Mouse (Mus musculus): ENCODE results near the gene Tspan32. TPM values are rescaled to one million over a fixed set of nuclear protein-coding genes. Genes with fewer than 3 reads are reported as not detected.
A peak's percentile ranks its signal among the peaks of the same experiment; 100 is the strongest.

Gene Tspan32
- polyA plus RNA-seq, 1 experiment from 2014 or later: 7.7 TPM

GRCm38 (mm10) chr7:143057023-143057422, 52.2 kb downstream of the Tspan32 start:
- H3K4me2 ChIP-seq: peak overlapping the region; percentile 95
- 0 out of 2 replicates have a peak overlapping the region, but pooled peaks have one; percentile 97 for H3K9ac ChIP-seq
- H3K4me3 ChIP-seq: peak overlapping the region; percentile 5
- no peak for ATAC-seq (ENCODE audit: insufficient number of reproducible peaks, low FRiP score)
- H3K27me3 ChIP-seq (replicated peaks): no peaks in the 10 kb centered on the region
- peaks cover 42% of the 10 kb centered on the region for H3K36me3 ChIP-seq
- no peaks in the 10 kb centered on the region for H3K9me3 ChIP-seq (replicated peaks)
- WGBS: 57% methylated on average over 5 of the region's 5 CpGs
- peaks cover 82% of the 10 kb centered on the region for H3K4me1 ChIP-seq (replicated peaks)
- peak overlapping the region; percentile 96 for H3K27ac ChIP-seq (ENCODE audit: poor library complexity, severe bottlenecking)

GRCm38 (mm10) chr7:143057667-143058220, 52.9 kb downstream of the Tspan32 start:
- no peak for ATAC-seq (ENCODE audit: insufficient number of reproducible peaks, low FRiP score)
- WGBS: 7% methylated on average over 9 of the region's 9 CpGs
- peak overlapping the region; percentile 96 for H3K27ac ChIP-seq (ENCODE audit: poor library complexity, severe bottlenecking)
- H3K36me3 ChIP-seq: peaks cover 49% of the 10 kb centered on the region
- peak overlapping the region; percentile 95 for H3K4me2 ChIP-seq
- peak overlapping the region; percentile 12 for H3K4me3 ChIP-seq
- peaks cover 80% of the 10 kb centered on the region for H3K4me1 ChIP-seq (replicated peaks)
- peak overlapping the region; percentile 97 for H3K9ac ChIP-seq
- no peaks in the 10 kb centered on the region for H3K9me3 ChIP-seq (replicated peaks)
- no peaks in the 10 kb centered on the region for H3K27me3 ChIP-seq (replicated peaks)

- Histone ChIP-seq H3K4me1 (replicated peaks) (peaks cover 80% of the 10 kb centered on the region), H3K27ac (ENCODE audit: poor library complexity, severe bottlenecking) (peak overlapping the region; percentile 96), H3K27me3 (replicated peaks) (no peaks in the 10 kb centered on the region), H3K4me2 (peak overlapping the region; percentile 95), H3K9me3 (replicated peaks) (no peaks in the 10 kb centered on the region), H3K9ac (peak overlapping the region; percentile 97), H3K36me3 (peaks cover 54% of the 10 kb centered on the region), H3K4me3 (peak overlapping the region; percentile 12)
- peak; percentile 74 for ATAC-seq (ENCODE audit: insufficient number of reproducible peaks, low FRiP score)
- 9% methylated on average over 5 of the region's 5 CpGs for WGBS
These were observed 53.4 kb downstream of the Tspan32 start for GRCm38 (mm10) chr7:143058221-143058697.

- Histone ChIP-seq H3K27ac (ENCODE audit: poor library complexity, severe bottlenecking) (peak overlapping the region; percentile 96), H3K9ac (peak overlapping the region; percentile 57), H3K36me3 (peaks cover 65% of the 10 kb centered on the region), H3K4me3 (no peak overlapping the region), H3K9me3 (replicated peaks) (no peaks in the 10 kb centered on the region), H3K4me1 (replicated peaks) (peaks cover 75% of the 10 kb centered on the region), H3K27me3 (replicated peaks) (no peaks in the 10 kb centered on the region), H3K4me2 (peak overlapping the region; percentile 95)
- ATAC-seq (ENCODE audit: insufficient number of reproducible peaks, low FRiP score): no peak
- 63% methylated on average over 5 of the region's 5 CpGs for WGBS
These were observed 54.5 kb downstream of the Tspan32 start for GRCm38 (mm10) chr7:143059202-143059870.

- WGBS: 72% methylated on average over 2 of the region's 2 CpGs
- peaks cover 80% of the 10 kb centered on the region for H3K36me3 ChIP-seq
These were observed 57.9 kb downstream of the Tspan32 start for GRCm38 (mm10) chr7:143062704-143063103.

GRCm38 (mm10) chr7:143064226-143064625, 59.4 kb downstream of the Tspan32 start:
- H3K4me2 ChIP-seq: no peak overlapping the region
- no peak overlapping the region for H3K27ac ChIP-seq (ENCODE audit: poor library complexity, severe bottlenecking)
- H3K27me3 ChIP-seq (replicated peaks): no peaks in the 10 kb centered on the region
- no peaks in the 10 kb centered on the region for H3K9me3 ChIP-seq (replicated peaks)
- WGBS: 79% methylated on average over 6 of the region's 6 CpGs
- H3K36me3 ChIP-seq: peaks cover 86% of the 10 kb centered on the region
- ATAC-seq (ENCODE audit: insufficient number of reproducible peaks, low FRiP score): no peak
- no peak overlapping the region for H3K4me3 ChIP-seq
- H3K4me1 ChIP-seq (replicated peaks): peaks cover 36% of the 10 kb centered on the region
- H3K9ac ChIP-seq: no peak overlapping the region

More at GRCm38 (mm10) chr7:143062704-143063103, 57.9 kb downstream of the Tspan32 start:
- Histone ChIP-seq H3K27ac (ENCODE audit: poor library complexity, severe bottlenecking) (no peak overlapping the region), H3K4me2 (no peak overlapping the region), H3K4me3 (no peak overlapping the region), H3K9ac (no peak overlapping the region), H3K9me3 (replicated peaks) (no peaks in the 10 kb centered on the region), H3K27me3 (replicated peaks) (no peaks in the 10 kb centered on the region), H3K4me1 (replicated peaks) (peaks cover 44% of the 10 kb centered on the region)
- no peak for ATAC-seq (ENCODE audit: insufficient number of reproducible peaks, low FRiP score)

- H3K4me2 ChIP-seq: no peak overlapping the region
- no peak overlapping the region for H3K27ac ChIP-seq (ENCODE audit: poor library complexity, severe bottlenecking)
- H3K36me3 ChIP-seq: peaks cover 76% of the 10 kb centered on the region
- no peaks in the 10 kb centered on the region for H3K27me3 ChIP-seq (replicated peaks)
- ATAC-seq (ENCODE audit: insufficient number of reproducible peaks, low FRiP score): no peak
- no peak overlapping the region for H3K9ac ChIP-seq
- H3K4me3 ChIP-seq: no peak overlapping the region
- H3K4me1 ChIP-seq (replicated peaks): peaks cover 31% of the 10 kb centered on the region
- WGBS: 90% methylated on average over 2 of the region's 2 CpGs
- H3K9me3 ChIP-seq (replicated peaks): no peaks in the 10 kb centered on the region
These were observed 60.8 kb downstream of the Tspan32 start for GRCm38 (mm10) chr7:143065692-143066091.

GRCm38 (mm10) chr7:143067469-143067868, 62.6 kb downstream of the Tspan32 start:
- Histone ChIP-seq H3K4me2 (no peak overlapping the region), H3K4me3 (no peak overlapping the region), H3K4me1 (replicated peaks) (peaks cover 24% of the 10 kb centered on the region), H3K27me3 (replicated peaks) (no peaks in the 10 kb centered on the region), H3K36me3 (peaks cover 67% of the 10 kb centered on the region), H3K27ac (ENCODE audit: poor library complexity, severe bottlenecking) (peak overlapping the region; percentile 91), H3K9ac (no peak overlapping the region), H3K9me3 (replicated peaks) (no peaks in the 10 kb centered on the region)
- 77% methylated on average over 2 of the region's 2 CpGs for WGBS
- no peak for ATAC-seq (ENCODE audit: insufficient number of reproducible peaks, low FRiP score)

GRCm38 (mm10) chr7:143067897-143068296, 63.1 kb downstream of the Tspan32 start:
- Histone ChIP-seq H3K4me1 (replicated peaks) (peaks cover 24% of the 10 kb centered on the region), H3K27me3 (replicated peaks) (no peaks in the 10 kb centered on the region), H3K36me3 (peaks cover 63% of the 10 kb centered on the region), H3K9ac (no peak overlapping the region), H3K27ac (ENCODE audit: poor library complexity, severe bottlenecking) (peak overlapping the region; percentile 91), H3K9me3 (replicated peaks) (no peaks in the 10 kb centered on the region), H3K4me2 (peak overlapping the region; percentile 97; the same call in 1 of the 2 replicates), H3K4me3 (no peak overlapping the region)
- 78% methylated on average over 3 of the region's 3 CpGs for WGBS
- ATAC-seq (ENCODE audit: insufficient number of reproducible peaks, low FRiP score): no peak

GRCm38 (mm10) chr7:143068316-143068881, 63.6 kb downstream of the Tspan32 start:
- H3K4me1 ChIP-seq (replicated peaks): peaks cover 24% of the 10 kb centered on the region
- H3K4me2 ChIP-seq: peak overlapping the region; percentile 97
- ATAC-seq (ENCODE audit: insufficient number of reproducible peaks, low FRiP score): no peak; the same call in 1 of the 2 replicates
- H3K27ac ChIP-seq (ENCODE audit: poor library complexity, severe bottlenecking): peak overlapping the region; percentile 91
- peaks cover 58% of the 10 kb centered on the region for H3K36me3 ChIP-seq
- H3K27me3 ChIP-seq (replicated peaks): no peaks in the 10 kb centered on the region
- H3K4me3 ChIP-seq: peak overlapping the region; percentile 82
- peak overlapping the region; percentile 37; the same call in 1 of the 2 replicates for H3K9ac ChIP-seq
- H3K9me3 ChIP-seq (replicated peaks): no peaks in the 10 kb centered on the region
- WGBS: 53% methylated on average over 13 of the region's 13 CpGs

GRCm38 (mm10) chr7:143068882-143069591, 64.2 kb downstream of the Tspan32 start, which contains the start of gene Tssc4:
Gene Tssc4 (plus strand): TSS chr7:143069249.
- under 1% methylated on average over 51 of the region's 51 CpGs for WGBS
- ATAC-seq (ENCODE audit: insufficient number of reproducible peaks, low FRiP score): peak; percentile 94
- H3K4me1 ChIP-seq (replicated peaks): peaks cover 24% of the 10 kb centered on the region
- no peaks in the 10 kb centered on the region for H3K27me3 ChIP-seq (replicated peaks)
- no peaks in the 10 kb centered on the region for H3K9me3 ChIP-seq (replicated peaks)
- peak within 1 kb of the TSS; percentile 91 for H3K27ac ChIP-seq (ENCODE audit: poor library complexity, severe bottlenecking)
- H3K4me3 ChIP-seq: peak within 1 kb of the TSS; percentile 82
- H3K9ac ChIP-seq: peak within 1 kb of the TSS; percentile 85
- H3K4me2 ChIP-seq: peak within 1 kb of the TSS; percentile 97
- H3K36me3 ChIP-seq: peaks cover 52% of the 10 kb centered on the region

Measured in heart, embryonic 12.5 days (tissue).